In the genomic region with DNA sequence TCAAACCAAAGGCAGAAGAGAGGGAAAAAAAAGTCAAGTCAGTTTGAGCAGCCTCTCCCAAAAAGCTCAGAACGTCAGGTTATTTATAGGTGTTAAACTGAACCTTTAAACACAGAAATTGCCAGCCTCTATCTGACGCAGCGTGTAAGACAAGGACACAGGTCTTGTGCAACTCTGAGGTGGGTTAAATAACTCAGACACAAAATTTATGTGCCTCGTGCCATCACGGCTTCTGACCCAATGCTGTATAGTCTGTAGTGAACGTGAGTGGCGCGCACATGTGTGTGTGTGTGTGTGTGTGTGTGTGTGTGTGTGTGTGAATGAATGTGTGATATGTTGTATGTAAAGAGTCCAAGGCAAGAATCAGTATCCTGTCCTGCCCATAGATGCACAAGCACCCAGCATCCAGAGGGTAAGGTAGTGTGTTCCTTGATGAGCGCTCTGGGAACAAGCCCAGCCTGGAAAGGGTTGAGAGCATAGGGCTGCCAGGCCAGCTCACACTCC, we compare ENCODE assay signal across 10 mouse cellular contexts.
DNase-seq lines count a peak whose midpoint lies in the region; ATAC-seq and TF ChIP-seq lines count a peak whose summit lies in the region.
"Had no signal": no experiment of that assay in that cellular context is flagged by ENCODE, and none has a peak within 500 bp of the region (broad histone marks: within the 10 kb centered on the region; RNA-seq: fewer than 3 reads in every experiment).

No protein-coding gene starts in this region.

- H3K79me3 ChIP-seq in C2C12 (ENCODE audit: low read depth), result no peaks in the 10 kb centered on the region

- H3K9me3 ChIP-seq in heart, embryonic 11.5 days (replicated peaks; ENCODE audit: control insufficient read depth, low read length), result no peaks in the 10 kb centered on the region
- no peaks in the 10 kb centered on the region for H3K9me3 ChIP-seq in forebrain, embryonic 11.5 days (ENCODE audit: control insufficient read depth, low read length)
- no peaks in the 10 kb centered on the region for H3K9me3 ChIP-seq in liver, embryonic 13.5 days (replicated peaks)
- H3K9me3 ChIP-seq: megakaryocyte, embryonic 14.5 days had no signal

- WGBS in heart, embryonic 11.5 days (ENCODE audit: insufficient replicate concordance), result 41% methylated on average over 9 of the region's 9 CpGs
- 27% methylated on average over 9 of the region's 9 CpGs for WGBS in forebrain, embryonic 11.5 days
- 55% methylated on average over 9 of the region's 9 CpGs for WGBS in liver, embryonic 13.5 days (ENCODE audit: insufficient replicate concordance)

- no peaks in the 10 kb centered on the region for H3K36me3 ChIP-seq in heart, embryonic 11.5 days (ENCODE audit: control insufficient read depth, insufficient read depth, low read length)
- H3K36me3 ChIP-seq in C2C12 (ENCODE audit: control insufficient read depth, insufficient read depth), result no peaks in the 10 kb centered on the region
- no peaks in the 10 kb centered on the region for H3K36me3 ChIP-seq in forebrain, embryonic 11.5 days (ENCODE audit: control insufficient read depth, insufficient read depth, low read length)
- no peaks in the 10 kb centered on the region for H3K36me3 ChIP-seq in liver, embryonic 13.5 days

- no peak for TF ChIP-seq CTCF in C2C12 (IDR thresholded peaks at IDR 0.05; ENCODE audit: control insufficient read depth, insufficient read depth, insufficient read length)

- H3ac ChIP-seq in C2C12 (ENCODE audit: control insufficient read depth, insufficient read length, low read depth), result no peak overlapping the region

- H3K9ac ChIP-seq in heart, embryonic 11.5 days (ENCODE audit: low read depth, low read length), result peak overlapping the region; percentile 48; the same call in 1 of the 2 replicates
- H3K9ac ChIP-seq in forebrain, embryonic 11.5 days (ENCODE audit: low read length), result peak overlapping the region; percentile 40
- H3K9ac ChIP-seq in liver, embryonic 13.5 days, result no peak overlapping the region

- no peak overlapping the region for H3K4me3 ChIP-seq in heart, embryonic 11.5 days (ENCODE audit: low read depth, low read length)
- H3K4me3 ChIP-seq in C2C12 (ENCODE audit: insufficient read depth, poor library complexity, severe bottlenecking), result no peak overlapping the region
- H3K4me3 ChIP-seq in forebrain, embryonic 11.5 days (ENCODE audit: low read depth, low read length), result no peak overlapping the region
- H3K4me3 ChIP-seq in liver, embryonic 13.5 days (replicated peaks), result no peak overlapping the region
- H3K4me3 ChIP-seq: heart, adult 2 months; megakaryocyte, embryonic 14.5 days had no signal

- peaks cover 24% of the 10 kb centered on the region for H3K4me1 ChIP-seq in heart, embryonic 11.5 days (ENCODE audit: control insufficient read depth, insufficient read depth, low read length)
- peaks cover 29% of the 10 kb centered on the region for H3K4me1 ChIP-seq in forebrain, embryonic 11.5 days (replicated peaks; ENCODE audit: control insufficient read depth, insufficient read depth, low read length)
- H3K4me1 ChIP-seq in liver, embryonic 13.5 days (replicated peaks), result peaks cover 31% of the 10 kb centered on the region

- H3K79me2 ChIP-seq in C2C12 (ENCODE audit: control insufficient read depth, insufficient read depth), result no peaks in the 10 kb centered on the region

- DNase-seq in heart, postnatal 4 days, result no peak
- DNase-seq in forebrain, embryonic 11.5 days (ENCODE audit: low spot score), result no peak
- DNase-seq in liver, embryonic 13.5 days, result no peak
- no peak for DNase-seq in layer of hippocampus, adult 9-10 months (ENCODE audit: low spot score)
- DNase-seq in right cerebral cortex, postnatal 36 days (ENCODE audit: low spot score in 2 of 2), result no peak

- H3K27me3 ChIP-seq in heart, embryonic 11.5 days (ENCODE audit: control insufficient read depth, insufficient read depth, low read length), result no peaks in the 10 kb centered on the region
- no peaks in the 10 kb centered on the region for H3K27me3 ChIP-seq in C2C12 (ENCODE audit: control insufficient read depth, insufficient read depth, insufficient read length)
- H3K27me3 ChIP-seq in forebrain, embryonic 11.5 days (ENCODE audit: control insufficient read depth, insufficient read depth, low read length), result peaks cover 9% of the 10 kb centered on the region
- 0 out of 2 replicates have a peak, but pooled peaks cover 4% of the 10 kb centered on the region for H3K27me3 ChIP-seq in liver, embryonic 13.5 days

- ATAC-seq in heart, embryonic 11.5 days (replicated peaks; ENCODE audit: insufficient number of reproducible peaks, low FRiP score, low TSS enrichment), result peak; percentile 16; the same call in 1 of the 2 replicates
- peak; percentile 38 for ATAC-seq in forebrain, embryonic 11.5 days (replicated peaks; ENCODE audit: low FRiP score)
- ATAC-seq in liver, embryonic 13.5 days (ENCODE audit: low read depth), result no peak
- ATAC-seq in megakaryocyte-erythroid progenitor cell, adult 5-6 weeks (replicated peaks; ENCODE audit: low FRiP score, low TSS enrichment, poor library complexity, severe bottlenecking), result no peak

- H3K4me2 ChIP-seq in heart, embryonic 11.5 days, result peak overlapping the region; percentile 63
- peak overlapping the region; percentile 38; the same call in 1 of the 2 replicates for H3K4me2 ChIP-seq in forebrain, embryonic 11.5 days (ENCODE audit: low read depth, low read length, severe bottlenecking)
- peak overlapping the region; percentile 47; the same call in 1 of the 2 replicates for H3K4me2 ChIP-seq in liver, embryonic 13.5 days

- H3K27ac ChIP-seq in heart, embryonic 11.5 days (ENCODE audit: low read depth, low read length), result peak overlapping the region; percentile 24; the same call in 1 of the 2 replicates
- no peak overlapping the region for H3K27ac ChIP-seq in forebrain, embryonic 11.5 days (ENCODE audit: low read depth, low read length)
- no peak overlapping the region for H3K27ac ChIP-seq in liver, embryonic 13.5 days
- H3K27ac ChIP-seq: heart, adult 2 months had no signal

TF ChIP-seq in C2C12, 6 proteins besides CTCF, POLR2A, EP300 and RAD21:
- TF ChIP-seq CEBPB (IDR thresholded peaks at IDR 0.05; ENCODE audit: low read depth) (peak; percentile 76), MAX (IDR thresholded peaks at IDR 0.05) (no peak)

Comparison
In these comparisons a context has a peak if more than half of its experiments do, and no peak if none do; other contexts are left out.
1. ATAC-seq: peak in heart, embryonic 11.5 days (single experiment) and forebrain, embryonic 11.5 days (single experiment); none in liver, embryonic 13.5 days (single experiment) and megakaryocyte-erythroid progenitor cell, adult 5-6 weeks (single experiment).
2. Peak in every context shown above with its lines, with median percentiles within 50 percentile points of each other: H3K4me2 ChIP-seq.